Mouse (Mus musculus): ENCODE results near the gene Tmc6.
"Not testable (repeated sequence)": the region's sequence is repeated elsewhere in the genome, so short reads cannot be mapped to it uniquely, and the experiment has no call there.

The Tmc6 gene

DNA sequence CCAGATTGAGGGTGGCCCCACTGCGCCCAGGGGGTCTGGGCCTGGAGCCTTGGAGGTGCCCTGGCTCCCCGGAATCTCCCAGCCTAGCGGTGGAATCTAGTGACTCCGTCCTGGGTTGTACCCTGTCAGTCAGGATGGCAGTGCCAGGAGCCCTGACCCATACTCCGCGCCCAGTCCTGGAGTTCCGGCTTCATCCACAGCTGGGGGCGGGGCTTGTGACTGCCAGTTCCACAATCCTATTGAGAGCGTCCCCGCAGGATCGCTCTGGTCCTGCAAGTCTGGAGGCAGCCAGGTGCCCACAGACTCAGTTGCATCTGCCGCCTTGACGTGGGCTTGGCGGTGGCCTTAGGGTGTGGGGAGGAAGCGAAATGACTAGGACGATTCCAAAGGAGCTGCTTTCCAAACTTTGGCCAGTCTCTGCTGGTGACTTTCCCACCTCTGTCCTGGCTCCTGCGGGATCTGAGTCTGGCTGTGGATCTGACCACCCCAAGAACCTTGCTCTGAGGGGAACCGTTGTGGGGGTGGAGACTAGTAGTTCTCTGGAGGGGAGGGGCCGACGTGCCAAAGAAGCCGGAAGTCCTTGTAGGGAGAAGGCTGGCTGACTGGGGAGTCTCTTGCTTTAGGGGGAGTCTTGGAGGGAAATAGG is 28.5 kb upstream of the Tmc6 start:
- DNase-seq (ENCODE audit: low read depth, low spot score) = peak; percentile 91

DNA sequence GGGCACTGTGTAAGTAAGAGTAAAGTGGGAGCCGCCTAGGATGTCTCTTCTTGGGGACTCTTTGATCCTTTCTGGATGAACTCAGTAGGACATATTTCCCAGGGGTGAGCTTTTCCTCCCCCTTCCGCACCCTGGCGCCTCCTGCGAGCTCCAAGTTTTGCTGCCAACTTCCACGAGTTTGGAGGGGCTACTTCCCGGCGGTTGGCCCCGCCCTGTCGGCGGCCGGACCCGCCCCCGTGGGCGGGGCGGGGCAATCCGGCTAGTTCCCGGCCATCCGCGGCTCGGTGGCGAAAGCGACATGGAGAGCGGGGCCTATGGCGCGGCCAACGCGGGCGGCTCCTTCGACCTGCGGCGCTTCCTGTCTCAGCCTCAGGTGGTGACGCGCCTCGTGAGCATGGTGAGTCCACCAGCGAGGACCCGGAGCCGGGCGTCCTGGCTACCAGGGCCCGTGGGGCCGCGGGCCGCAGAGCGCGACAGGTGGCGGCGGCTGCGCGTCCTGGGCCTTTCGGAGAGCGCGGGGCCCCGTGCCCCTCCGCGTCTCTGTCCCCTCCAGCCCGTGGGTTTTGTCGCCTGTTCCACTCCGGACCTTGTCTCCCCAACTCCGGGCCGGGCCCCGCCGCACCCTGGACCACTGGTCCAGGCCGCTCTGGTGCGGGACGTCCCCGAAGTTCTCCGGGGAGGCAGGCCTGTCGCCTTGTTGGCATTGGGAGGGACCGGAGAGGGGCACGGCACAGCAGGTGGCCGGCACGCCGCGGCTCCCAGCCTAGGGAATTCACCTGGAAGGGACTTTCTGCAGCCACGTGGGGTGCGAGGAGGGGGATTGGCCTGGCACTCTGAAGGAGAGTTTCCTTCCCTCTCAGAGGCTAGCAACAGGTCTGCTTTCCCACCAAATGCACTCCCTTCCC is 27.7 kb upstream of the Tmc6 start, which contains the start of the genes Gm20708 and Syngr2:
Gm20708 (plus strand) TSS at position 262 of the 905 bp plus-strand sequence.
Syngr2 (plus strand) TSS at position 262 of the 905 bp plus-strand sequence.
- DNase-seq (ENCODE audit: low read depth, low spot score) = peak; percentile 49

DNA sequence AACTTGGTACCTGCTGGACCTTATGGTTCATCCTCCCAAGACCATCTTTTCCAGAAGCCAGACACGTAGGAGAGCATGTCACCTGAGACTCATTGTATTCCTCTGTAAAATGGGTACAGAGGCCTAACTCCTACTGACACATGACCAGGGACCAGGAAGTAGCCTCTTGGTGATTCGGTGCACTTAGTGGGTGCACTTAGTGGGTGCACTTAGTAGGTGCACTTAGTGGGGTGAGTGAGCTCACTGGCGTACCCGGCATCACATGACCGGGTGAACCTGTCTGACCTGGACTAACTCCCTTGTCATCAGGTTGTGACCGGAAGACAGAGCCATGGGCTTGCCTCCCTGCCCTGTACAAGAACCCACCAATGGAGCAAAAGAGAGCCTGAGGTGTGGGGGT is 24.8 kb upstream of the Tmc6 start:
- DNase-seq (ENCODE audit: low read depth, low spot score) = no peak

DNA sequence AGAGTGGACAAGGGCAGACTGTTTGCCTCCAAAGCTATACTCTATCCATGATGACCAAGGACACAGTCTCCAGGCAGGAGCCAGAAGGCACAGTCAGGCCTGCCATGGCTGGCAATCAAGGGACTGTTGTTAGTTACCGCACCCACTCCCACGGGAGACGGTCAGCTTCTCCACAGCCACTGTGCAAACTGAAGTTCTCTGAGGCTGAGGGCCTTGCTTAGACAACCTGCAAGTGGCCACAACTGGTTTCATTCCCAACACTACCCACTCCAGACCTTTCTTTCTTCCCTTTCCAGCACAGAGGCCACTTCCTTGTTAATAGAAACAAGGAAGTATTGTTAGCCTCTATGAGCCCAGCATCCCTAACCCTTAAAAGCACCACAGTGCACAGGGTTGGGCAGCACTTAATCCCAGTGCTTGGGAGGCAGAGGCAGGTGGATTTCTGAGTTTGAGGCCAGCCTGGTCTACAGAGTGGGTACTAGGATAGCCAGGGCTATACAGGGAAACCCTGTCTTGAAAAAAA is 21.2 kb upstream of the Tmc6 start:
- no peak for DNase-seq (ENCODE audit: low read depth, low spot score)

DNA sequence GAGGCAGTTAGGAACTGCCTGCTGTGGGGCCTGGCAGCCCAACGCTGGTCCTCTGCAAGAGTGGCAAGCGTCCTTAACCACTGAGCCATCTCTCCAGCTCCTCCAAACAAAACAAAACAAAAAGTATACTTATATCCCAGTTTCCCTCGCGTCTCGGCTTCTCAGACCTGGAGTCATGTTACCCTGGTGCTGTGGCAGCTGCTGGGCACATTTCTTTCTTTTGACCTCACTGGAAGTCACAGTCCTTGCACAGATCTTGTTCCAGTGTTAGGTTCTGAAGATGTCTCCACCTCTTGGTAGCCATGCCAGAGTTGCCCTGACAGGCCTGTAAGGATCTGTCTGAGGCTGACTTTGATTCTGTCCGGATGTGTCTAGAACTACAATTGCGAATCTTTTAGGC is 19.7 kb upstream of the Tmc6 start:
- DNase-seq (ENCODE audit: low read depth, low spot score) = no peak

DNA sequence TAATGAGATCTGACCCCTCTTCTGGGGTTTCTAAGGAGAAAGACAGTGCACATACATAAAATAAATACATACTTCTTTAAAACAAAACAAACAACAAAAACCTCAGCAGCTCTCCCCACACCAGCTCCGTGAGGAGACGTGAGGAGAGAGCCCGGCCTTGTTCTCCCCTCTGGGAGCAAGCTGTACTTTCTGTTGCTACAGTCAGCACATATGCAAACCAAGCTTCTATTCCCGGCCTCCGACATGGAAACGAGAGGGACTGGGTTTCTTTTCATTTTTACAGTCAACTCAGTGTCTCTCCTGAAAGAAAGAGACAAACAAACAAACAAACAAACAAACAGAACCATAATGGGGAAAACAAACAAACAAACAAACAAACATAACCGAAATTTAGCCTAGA is 18.0 kb upstream of the Tmc6 start:
- DNase-seq (ENCODE audit: low read depth, low spot score) = no peak

DNA sequence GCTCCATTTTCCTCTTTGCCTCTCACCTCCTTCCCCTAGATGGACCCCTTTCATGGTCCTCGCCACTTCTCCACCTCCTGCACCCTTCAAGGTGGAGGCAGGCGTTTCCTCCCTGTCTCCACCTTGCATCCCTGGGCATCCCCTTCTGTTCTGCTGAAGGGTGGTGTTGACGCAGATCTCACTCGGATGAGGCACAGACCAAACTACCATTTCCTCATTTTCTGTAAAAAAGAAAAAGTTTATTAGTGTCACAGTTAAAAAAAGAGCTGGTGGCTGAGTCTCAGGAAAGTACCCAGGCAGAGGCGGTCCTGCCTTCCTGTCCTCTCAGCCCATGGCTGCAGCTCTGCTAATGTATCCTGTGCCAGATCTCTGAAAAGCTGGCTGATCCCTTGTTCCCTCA is 17.2 kb upstream of the Tmc6 start:
- DNase-seq (ENCODE audit: low read depth, low spot score) = no peak

DNA sequence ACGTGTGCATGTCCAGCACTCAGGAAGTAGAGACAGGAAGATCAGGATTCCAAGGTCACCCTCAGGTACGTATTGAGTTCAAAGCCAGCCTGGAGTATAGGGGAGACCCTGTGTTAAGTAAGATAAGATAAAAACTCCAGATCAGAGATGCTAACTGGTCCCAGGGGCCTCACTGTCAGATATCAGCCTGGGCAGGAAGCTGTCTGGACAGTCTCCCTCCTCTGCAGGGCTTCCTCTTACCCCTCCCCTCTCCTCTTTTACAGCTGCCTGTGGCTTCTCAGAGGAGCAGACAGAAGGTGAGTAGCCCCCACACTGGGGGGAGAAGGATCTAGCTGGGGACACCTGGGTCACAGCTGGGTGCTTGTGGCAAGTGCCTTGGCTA is 16.2 kb upstream of the Tmc6 start:
- no peak for DNase-seq (ENCODE audit: low read depth, low spot score)

DNA sequence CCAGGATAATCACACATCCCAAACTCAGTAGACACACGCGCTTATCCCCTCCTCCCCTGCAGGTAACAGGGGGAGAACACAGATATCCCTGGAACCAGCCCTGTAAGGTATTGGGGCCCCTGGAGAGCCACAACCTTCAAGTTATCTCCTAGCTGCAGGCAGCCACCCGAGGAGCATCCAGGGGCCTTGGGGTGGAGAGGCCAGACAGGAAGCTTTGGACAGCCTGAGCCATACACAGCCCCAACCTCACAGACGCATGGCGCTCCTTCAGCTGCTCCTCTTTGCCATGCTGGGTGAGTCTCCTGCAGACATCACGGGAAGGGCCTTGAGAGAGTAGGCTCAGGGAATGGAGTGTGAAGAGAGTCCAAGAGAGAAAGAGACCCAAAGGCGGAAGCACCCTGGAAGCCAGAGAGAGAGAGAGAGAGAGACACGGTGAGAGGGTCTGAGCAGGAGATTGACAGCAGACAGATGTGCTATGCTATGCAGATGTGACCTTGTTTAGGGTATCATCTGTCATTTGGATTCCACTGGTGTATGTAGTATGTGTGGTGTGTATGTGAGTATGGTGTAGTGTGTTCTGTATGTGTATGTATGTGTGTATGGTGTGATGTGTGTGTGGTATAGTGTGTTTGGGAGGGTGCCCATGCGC is 15.6 kb upstream of the Tmc6 start, which contains the start of gene 6030468B19Rik:
6030468B19Rik (plus strand) TSS at position 150 of the 649 bp plus-strand sequence.
- no peak for DNase-seq (ENCODE audit: low read depth, low spot score)

DNA sequence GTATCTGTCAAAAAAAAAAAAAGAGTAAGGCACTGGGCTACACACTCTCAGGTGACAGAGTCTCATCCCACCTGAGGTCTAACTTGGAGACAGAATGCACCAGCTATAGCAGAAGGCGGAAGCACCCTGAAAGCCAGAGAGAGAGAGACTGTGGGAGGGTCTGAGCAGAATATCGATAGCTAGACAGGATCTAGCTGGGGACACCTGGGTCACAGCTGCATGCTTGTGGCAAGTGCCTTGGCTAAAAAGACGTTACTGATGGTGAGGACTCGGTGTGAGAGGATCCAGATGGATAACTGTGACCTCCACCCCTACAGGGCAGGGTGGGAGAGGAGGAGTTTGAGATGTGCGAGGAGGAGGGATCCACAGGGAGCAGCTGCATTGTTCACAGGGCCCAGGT is 15.0 kb upstream of the Tmc6 start:
- DNase-seq (ENCODE audit: low read depth, low spot score) = no peak

DNA sequence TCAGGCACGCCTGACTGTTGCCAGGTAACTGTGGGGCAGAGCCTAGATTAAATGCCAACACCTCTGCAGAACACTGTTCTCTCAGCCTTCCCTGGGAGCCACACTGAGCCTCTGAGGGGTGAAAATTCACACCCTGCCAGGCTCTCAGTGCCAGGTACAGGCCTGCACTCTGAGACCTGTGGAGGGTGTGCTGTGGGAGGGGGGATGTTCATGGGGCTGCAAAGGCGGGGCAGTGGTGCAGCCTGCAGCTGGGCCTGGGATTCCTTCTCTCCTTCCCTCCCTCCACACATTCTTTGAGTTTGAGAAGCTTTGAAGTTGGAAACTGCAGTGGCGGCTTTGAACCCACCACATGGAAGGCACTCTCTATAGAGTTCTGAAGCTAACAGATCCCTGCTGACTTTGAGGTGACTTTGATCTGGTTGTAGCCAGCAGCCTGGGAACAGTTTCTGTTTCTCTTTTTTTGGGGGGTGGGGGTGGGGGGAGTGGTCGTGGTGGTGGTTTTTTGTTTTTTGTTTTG is 12.1 kb upstream of the Tmc6 start:
- no peak for DNase-seq (ENCODE audit: low read depth, low spot score)

DNA sequence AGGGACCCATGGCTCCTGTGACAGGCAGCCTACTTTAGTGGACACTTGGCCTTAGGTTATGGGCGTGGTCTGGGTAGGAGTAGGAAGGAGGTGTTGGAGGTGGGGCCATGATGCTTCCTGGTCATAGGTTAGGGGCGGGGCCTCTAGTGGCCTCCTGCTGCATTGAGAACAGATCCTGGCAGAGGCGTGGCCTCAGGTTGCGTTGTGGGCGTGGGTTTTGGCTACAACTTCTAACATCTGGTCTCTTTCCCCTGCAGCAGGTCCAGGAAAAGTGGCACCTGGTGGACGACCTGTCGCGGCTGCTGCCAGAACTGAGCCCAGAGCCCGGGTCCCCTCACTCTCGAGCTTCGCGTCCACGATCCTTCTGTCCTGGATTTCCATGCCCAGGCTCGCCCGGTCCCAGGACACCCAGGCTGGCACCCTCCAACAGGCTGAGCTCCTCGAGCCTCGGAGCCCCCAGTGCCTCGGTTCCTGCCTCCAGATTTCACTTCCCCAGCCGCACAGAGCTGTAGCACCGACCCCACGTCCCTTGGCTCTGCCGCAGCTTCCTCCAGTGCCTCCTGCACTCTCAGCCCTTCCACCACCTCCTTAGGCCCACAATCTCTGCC is 10.4 kb upstream of the Tmc6 start:
- peak; percentile 94 for DNase-seq (ENCODE audit: low read depth, low spot score)

DNA sequence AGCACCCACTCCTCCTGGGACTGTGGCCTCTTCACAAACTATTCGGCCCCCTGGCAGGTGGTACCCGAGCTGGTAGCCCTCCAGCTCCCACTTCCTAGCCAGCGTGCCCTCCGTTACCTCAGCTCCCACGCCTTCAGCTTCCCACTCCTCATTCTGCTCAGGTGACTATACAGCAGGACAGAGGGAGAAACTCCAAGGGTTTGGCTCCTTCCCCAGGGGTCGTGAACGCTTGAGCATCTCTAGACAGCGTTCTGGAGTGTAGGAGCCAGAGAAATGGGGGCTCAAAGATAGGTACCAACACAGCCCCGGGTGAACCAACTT is 9.4 kb upstream of the Tmc6 start:
- DNase-seq (ENCODE audit: low read depth, low spot score) = no peak

DNA sequence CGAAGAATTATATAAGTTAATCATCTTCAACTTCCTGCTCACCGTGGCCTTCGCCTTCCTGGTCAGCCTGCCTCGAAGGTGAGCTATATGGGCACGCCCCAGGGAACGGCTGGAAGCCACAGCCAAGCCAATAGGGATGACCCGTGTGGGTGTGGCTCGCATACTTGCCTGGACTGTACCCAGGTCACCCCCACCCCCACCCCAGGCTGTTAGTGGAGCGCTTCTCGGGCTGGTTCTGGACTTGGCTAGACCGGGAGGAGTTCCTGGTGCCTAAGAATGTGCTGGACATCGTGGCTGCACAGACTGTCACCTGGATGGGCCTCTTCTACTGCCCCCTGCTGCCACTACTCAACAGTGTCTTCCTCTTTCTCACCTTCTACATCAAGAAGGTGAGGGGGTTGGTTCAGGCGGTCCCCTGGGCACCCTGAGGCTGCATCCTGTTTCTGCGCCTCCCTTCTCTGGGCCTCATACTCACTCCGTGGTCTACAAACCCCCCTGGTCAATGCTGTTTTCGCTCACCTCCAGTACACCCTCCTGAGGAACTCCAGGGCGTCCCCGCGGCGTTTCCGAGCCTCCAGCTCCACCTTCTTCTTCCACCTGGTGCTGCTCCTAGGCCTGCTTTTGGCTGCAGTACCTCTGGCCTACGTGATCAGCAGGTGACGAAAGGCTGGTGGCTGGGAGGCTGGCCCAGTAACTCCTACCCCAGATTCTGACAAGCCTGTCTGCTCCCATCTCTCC is 8.9 kb upstream of the Tmc6 start:
- peak; percentile 73 for DNase-seq (ENCODE audit: low read depth, low spot score)

DNA sequence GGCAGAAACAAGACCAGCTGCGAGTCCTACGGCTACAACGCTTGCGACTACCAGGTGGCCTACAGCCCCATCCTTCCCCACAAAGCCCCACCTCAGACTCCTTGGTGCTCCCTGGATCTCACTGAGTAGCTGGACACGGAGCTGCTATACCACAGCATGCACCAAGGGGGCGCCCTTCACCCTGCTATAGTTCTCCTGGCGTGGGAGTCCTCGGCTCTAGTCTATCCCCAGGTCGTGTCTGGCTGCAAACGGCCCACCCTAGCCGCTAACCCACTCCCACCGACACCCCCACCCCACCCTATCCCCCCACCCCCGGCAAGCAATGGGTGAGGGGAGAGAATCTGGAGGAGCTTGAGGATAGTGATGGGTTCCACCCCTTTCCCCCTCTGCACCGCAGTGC is 8.3 kb upstream of the Tmc6 start:
- peak; percentile 79 for DNase-seq (ENCODE audit: low read depth, low spot score)

DNA sequence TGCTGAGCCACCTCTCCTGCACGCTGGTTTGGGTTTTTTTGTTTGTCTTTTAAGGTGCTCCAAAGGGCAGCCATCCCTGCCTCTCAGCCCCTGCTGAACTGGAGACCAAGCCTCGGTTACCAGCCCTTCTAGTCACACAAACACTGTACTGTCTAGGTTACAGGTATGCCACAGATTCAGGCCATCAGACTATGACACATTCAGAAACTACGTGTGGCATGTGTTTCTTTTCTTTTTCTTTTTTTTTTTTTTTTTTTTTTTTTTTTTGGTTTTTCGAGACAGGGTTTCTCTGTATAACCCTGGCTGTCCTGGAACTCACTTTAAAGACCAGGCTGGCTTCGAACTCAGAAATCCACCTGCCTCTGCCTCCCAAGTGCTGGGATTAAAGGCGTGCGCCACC is 6.5 kb upstream of the Tmc6 start:
- not testable (repeated sequence) for DNase-seq (ENCODE audit: low read depth, low spot score)

DNA sequence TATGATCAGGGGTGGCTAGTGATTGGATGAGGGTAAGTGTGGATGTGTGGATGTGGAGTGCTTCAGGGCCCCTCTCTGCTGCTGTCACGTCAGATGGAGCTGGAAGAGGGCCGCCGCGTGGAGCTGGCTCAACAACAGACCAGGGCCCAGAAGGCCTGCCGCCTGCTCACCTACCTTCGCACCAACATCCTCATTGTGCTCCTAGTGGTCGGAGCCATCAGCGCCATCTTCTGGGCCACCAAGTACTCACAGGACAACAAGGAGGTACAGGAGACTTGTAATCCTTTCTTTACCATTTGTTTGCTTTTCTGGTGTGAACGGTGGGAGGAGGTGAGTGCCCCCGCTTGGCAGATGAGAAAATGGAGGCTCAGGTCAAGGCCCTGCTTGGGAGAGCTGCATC is 4.3 kb upstream of the Tmc6 start:
- DNase-seq (ENCODE audit: low read depth, low spot score) = peak; percentile 90

DNA sequence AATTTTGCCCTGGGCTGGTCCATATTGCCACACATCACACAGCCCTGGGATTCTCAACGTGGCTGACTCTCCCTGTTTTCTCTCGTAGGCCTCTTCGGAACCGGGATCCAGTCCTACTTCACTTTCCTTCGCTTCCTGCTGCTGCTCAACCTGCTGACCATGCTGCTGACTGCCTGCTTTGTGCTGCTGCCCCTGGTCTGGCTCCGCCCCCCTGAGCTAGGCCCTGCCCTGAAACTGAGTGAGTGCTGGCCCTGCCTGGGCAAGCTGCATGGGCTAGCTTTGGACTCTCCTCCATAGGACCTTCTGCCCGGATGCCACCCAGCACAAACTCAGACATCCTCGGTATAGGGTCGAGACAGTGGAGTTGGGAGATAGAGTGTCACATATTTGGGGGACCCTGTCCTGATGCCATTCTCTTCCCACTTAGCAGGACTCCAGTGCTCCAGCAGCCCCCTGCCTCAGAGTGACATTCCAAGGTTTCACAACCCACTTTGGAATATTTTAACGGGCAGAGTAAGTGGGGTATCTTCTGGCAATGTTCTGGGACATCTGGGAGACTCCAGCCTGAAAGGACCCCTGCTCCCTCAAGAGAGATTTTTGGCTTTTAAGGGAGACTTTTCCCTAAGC is 1.8 kb upstream of the Tmc6 start:
- DNase-seq (ENCODE audit: low read depth, low spot score) = no peak

DNA sequence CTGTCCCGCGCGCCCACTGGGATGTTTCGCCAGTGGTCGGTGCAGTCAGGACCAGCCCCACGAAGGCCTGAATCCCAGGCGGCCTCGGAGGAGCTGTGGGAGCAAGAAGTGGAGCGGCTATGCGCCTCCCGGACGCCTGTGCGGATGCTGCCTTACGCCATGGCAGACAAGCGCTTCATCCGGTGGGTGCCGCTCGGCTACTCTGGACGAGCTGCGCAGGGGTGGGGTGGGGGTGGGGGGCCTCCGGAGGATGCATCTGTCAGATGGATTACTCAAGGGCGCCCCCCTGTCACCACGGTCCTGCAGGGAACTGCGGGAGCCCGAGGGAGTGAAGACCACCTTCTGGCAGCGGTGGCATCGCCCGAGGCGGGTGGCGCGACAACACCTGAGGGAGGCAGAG is 1.1 kb upstream of the Tmc6 start:
- peak; percentile 77 for DNase-seq (ENCODE audit: low read depth, low spot score)

DNA sequence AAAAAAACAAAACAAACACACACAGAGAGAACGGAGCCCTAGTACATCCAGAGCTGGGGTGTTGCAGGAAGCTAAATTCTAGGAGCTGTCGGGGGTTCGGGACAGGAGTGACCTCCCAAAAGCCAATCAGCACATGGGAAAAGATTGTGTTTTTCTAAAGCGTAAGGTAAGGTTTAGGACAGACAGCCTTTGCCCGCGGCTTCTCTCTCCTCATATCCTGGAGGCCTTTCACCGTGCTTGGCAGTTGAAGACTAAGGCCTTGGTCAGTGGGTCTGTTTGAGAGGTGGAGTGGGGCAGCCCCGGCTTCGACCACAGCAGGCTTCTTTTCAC is 672 bp upstream of the Tmc6 start:
- DNase-seq (ENCODE audit: low read depth, low spot score) = no peak

All from ES-CJ7 (cell line).